Mouse (Mus musculus): ENCODE results near the gene 1700029J07Rik.

The 1700029J07Rik gene

DNA sequence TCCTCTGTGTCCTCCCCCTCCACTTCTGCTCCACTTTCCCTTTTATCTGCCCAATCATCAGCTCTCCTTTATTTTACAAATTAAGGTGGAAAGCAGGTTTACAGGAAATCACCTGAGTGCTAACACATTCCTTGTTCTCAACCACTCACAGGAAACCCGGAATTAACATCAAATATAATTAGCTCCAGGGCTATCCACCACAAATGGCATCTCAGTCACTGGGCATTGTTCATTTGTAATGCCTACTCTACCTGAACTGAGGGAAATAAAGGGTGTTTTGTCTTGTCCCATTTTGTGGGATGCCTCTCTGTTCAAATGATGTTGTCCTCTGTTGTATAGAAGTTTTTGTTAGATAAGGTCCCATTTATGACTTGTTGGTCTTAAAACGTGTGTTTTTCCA, 24.4 kb downstream of the 1700029J07Rik start:
- DNase-seq (ENCODE audit: low spot score): no peak

GRCm38 (mm10) chr8:45946283-45946682, 28.8 kb downstream of the 1700029J07Rik start:
- DNase-seq (ENCODE audit: low spot score): no peak

GRCm38 (mm10) chr8:45936986-45937385, 38.1 kb downstream of the 1700029J07Rik start:
- DNase-seq (ENCODE audit: low spot score): no peak

- peak; percentile 97 for DNase-seq (ENCODE audit: low spot score)
Measured at GRCm38 (mm10) chr8:45934582-45935014, 40.5 kb downstream of the 1700029J07Rik start, which contains the start of gene Ccdc110. Gene Ccdc110, plus strand, starts transcription at chr8:45934619.

- no peak for DNase-seq (ENCODE audit: low spot score)
Measured at GRCm38 (mm10) chr8:45922116-45922515, 52.9 kb downstream of the 1700029J07Rik start.

- DNase-seq (ENCODE audit: low spot score): no peak
Measured at GRCm38 (mm10) chr8:45920392-45920791, 54.7 kb downstream of the 1700029J07Rik start.

GRCm38 (mm10) chr8:45918891-45919290, 56.2 kb downstream of the 1700029J07Rik start:
- no peak for DNase-seq (ENCODE audit: low spot score)

DNA sequence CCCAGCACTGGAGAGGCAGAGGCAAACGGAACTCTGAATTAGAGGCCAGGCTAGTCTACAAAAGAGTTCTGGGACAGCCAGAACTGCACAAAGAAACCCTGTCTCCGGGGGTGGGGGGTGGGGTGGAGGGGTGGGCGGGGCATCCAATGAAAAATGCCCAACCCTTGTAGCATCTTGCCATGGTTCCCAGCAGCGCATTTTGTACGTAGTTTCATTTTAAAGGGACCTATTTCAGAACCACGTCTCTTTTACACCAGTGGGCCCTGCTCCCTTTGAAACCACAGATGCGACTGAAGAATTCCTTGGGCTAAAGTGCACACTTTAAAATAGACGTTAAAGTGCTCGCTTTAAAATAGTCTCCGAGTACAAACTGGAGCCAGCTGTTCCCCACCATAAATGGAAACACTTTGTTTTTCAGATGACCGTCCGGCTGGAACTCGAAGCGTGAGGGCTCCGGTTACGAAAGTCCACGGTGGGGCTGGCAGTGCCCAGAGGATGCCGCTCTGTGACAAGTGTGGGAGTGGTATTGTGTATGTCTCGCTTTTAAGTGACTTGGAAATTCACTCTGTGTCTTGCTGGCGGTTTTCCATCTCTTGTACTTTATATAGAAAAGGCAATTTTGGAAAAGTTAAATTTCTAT, 57.9 kb downstream of the 1700029J07Rik start:
- DNase-seq (ENCODE audit: low spot score): no peak

DNA sequence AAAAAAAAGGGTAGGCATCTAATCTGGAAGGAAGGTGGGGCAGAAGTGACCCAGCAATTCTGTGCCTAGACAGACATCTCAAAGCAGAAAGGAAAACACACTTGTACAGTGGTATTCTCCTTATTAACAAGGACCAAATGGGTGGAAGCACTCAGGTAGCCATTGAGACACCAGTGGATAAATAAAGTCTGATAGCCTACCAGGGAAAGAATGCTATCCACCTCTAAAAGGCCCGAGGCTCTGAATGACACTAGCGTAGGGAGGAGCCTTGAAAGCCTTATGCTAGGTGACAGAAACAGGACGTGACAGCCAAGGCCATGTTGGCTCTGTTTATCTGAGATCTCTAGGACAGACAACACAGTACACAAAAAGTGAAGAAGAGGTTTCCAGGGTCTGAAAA, 58.6 kb downstream of the 1700029J07Rik start:
- no peak for DNase-seq (ENCODE audit: low spot score)

DNA sequence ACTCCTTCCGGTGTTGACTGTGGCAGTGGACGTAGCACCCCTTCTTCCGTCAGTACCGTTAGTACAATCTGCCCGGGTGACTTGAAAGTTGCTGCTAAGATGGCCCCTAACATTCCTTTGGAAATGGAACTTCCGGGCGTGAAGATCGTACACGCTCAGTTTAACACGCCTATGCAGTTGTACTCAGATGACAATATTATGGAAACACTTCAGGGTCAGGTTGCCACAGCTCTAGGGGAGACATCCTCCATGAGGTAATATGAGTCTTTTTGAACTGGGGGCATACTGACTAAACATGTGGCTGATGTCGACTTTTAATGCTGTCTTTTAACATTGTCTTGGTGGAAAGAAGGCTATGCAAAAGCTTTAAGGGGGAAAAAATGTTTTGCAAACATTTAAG, 61.3 kb downstream of the 1700029J07Rik start:
- no peak for DNase-seq (ENCODE audit: low spot score)

GRCm38 (mm10) chr8:45906251-45906619, 68.8 kb downstream of the 1700029J07Rik start:
- no peak for DNase-seq (ENCODE audit: low spot score)

DNA sequence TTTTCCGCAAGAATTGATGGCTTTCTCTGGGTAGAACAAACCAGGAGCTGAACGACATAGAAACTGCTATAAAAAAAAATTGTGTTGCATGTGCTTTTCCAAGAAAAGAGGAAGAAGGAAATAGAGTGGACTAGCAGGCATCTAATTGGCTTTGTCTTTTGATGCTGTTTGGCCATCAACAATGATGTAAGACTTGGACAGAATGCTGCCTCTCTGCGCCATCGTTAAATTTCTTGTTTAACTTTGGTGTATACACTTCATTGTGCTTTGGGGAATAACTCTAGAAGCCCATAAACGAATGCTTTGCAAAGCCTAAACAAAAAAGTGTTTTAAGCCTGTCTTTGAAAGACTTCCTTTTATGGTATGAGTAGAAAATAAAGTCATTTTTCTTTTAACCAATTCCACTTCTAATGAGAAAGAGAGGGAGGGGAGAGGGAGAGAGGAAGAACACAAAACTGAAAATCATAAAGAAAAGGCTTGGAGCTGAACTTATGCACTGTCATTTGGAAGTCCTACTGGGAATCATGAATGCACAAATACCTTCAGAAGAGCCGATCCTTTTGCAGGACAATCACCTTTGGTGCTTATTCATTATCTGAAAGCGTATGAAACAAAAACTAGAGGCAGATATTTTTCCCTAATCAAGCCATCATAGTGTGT, 69.3 kb downstream of the 1700029J07Rik start:
- DNase-seq (ENCODE audit: low spot score): no peak

DNA sequence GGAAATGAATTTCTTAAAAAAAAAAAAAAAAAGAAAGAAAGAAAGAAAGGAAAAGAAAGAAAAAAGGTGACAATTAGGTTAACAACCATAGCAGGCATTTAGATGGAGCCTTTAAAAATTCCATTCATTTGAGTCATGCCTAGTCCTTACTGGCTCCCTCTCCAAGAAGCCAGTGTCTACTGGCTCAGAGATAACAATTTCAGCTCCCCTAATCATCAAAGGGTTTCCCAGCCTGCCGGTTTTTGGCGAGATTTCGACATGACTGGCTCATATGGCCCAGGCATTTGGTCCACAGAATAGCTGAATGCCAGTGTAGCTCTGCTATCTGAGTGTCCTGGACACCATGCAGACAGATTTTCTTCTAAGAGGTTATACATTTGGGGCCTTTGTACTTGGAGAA, 71.4 kb downstream of the 1700029J07Rik start:
- DNase-seq (ENCODE audit: low spot score): peak; percentile 29
